Mouse (Mus musculus) mesoderm, embryonic 11.5 days (tissue): ENCODE measurements around the gene Olfr455.

Source experiments
- DNase-seq: peaks from one replicate; pipeline ENCODE4 v3.0.0-alpha.2; 2012; ENCODE audit warnings: low read depth, low spot score

Gene Olfr455

DNA sequence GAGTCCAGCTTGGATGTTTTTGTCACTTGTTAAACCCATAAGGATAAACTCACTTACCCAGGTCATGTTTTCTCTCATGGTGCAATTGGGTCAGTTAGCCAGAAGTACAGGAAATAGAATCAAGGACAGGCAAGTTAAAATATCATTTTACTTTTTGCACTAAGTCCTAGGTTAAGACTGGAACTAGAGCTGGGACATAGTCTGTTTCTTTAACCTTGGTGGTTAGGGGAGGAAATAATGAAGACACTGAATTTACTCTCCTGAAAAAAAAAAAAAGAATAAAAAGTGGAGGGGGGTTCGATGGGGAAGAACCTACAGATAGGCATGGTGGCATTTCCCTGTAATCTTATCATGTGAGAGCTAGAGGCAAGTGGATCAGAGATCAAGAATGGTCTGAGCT lies 60.3 kb downstream of the Olfr455 start, which contains the start of gene Olfr456:
Olfr456 (minus strand) TSS at position 101 of the 400 bp plus-strand sequence.
- DNase-seq, result no peak
